Comparison of ENCODE assay signal across 14 mouse cellular contexts in genomic region chr1:122667619-122668018, GRCm38 (mm10).
"Had no signal": no experiment of that assay in that cellular context is flagged by ENCODE, and none has a peak within 500 bp of the region (broad histone marks: within the 10 kb centered on the region; RNA-seq: fewer than 3 reads in every experiment).

No protein-coding gene starts in this region.

- H3K9ac ChIP-seq: limb, embryonic 15.5 days; liver, embryonic 12.5 days; lung, embryonic 14.5 days; neural tube, embryonic 13.5 days had no signal

- H3K4me2 ChIP-seq: limb, embryonic 15.5 days; liver, embryonic 12.5 days; lung, embryonic 14.5 days; neural tube, embryonic 13.5 days had no signal

- H3K27me3 ChIP-seq: limb, embryonic 15.5 days; liver, embryonic 12.5 days; neural tube, embryonic 13.5 days had no signal

- H3K36me3 ChIP-seq: limb, embryonic 15.5 days; liver, embryonic 12.5 days; midbrain, embryonic 10.5 days; neural tube, embryonic 13.5 days had no signal

- H3K9me3 ChIP-seq: limb, embryonic 15.5 days; liver, embryonic 12.5 days; midbrain, embryonic 10.5 days; neural tube, embryonic 13.5 days had no signal

- H3K27ac ChIP-seq: kidney, postnatal 0 days; limb, embryonic 15.5 days; liver, embryonic 12.5 days; midbrain, embryonic 10.5 days; neural tube, embryonic 13.5 days had no signal

- H3K4me3 ChIP-seq: limb, embryonic 15.5 days; liver, embryonic 12.5 days; midbrain, embryonic 10.5 days; neural tube, embryonic 13.5 days had no signal

- DNase-seq: kidney, adult 9 months; kidney, postnatal 36 days; layer of hippocampus, adult 9-11 months; layer of hippocampus, postnatal 36 days; lung, embryonic 14.5 days; lung, postnatal 10 days; lung, postnatal 4 days; right cerebral cortex, postnatal 25 days; thymus, postnatal 36 days had no signal

- ATAC-seq: liver, embryonic 12.5 days had no signal

- H3K4me1 ChIP-seq: limb, embryonic 15.5 days; liver, embryonic 12.5 days; midbrain, embryonic 10.5 days; neural tube, embryonic 13.5 days had no signal
